8 mouse cellular contexts compared by ENCODE assay signal in the genomic region with DNA sequence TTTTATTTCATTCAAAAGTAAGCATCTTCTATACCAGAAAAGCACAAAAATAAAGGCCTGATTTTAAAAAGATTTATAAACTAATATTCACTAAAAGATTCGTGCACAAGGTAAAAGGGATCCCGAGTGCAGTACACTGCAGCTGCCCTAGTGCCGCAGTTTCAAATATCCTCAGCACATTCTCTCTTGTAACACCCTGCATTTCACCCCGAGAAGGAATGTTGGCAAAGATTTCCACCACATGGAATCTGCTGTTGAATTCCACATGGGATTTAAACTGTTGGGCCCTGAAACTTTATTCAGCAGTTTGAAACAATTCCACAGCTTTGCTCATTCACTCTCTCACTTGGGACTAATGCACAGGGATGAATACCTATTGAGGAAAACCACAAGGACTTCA. TPM values are rescaled to one million over a fixed set of nuclear protein-coding genes. Genes with fewer than 3 reads are reported as not detected.
DNase-seq lines count a peak whose midpoint lies in the region; ATAC-seq lines count a peak whose summit lies in the region.

Gene Ogn (plus strand): TSS at position 333 of the 400 bp plus-strand sequence.

- H3K4me3 ChIP-seq in stomach, embryonic 14.5 days (ENCODE audit: low read depth, low read length): peak within 1 kb of the TSS; percentile 25

- H3K9ac ChIP-seq in stomach, embryonic 14.5 days (replicated peaks; ENCODE audit: low read depth, low read length): no peak within 1 kb of the TSS

- no peaks in the 10 kb centered on the region for H3K27me3 ChIP-seq in stomach, embryonic 14.5 days (ENCODE audit: control insufficient read depth, insufficient read depth, low read length)

- no peaks in the 10 kb centered on the region for H3K4me1 ChIP-seq in stomach, embryonic 14.5 days (ENCODE audit: control insufficient read depth, insufficient read depth, low read length)

- peak within 1 kb of the TSS; percentile 34; the same call in 1 of the 2 replicates for H3K4me2 ChIP-seq in stomach, embryonic 14.5 days (replicated peaks; ENCODE audit: low read depth, low read length)

- DNase-seq in NIH3T3 (ENCODE audit: low read depth): peak; percentile 88
- DNase-seq in adrenal gland, adult 8-10 months: no peak
- DNase-seq in heart, adult 8-10 months (ENCODE audit: low spot score): peak; percentile 78
- DNase-seq in kidney, postnatal 14 days: peak; percentile 65
- DNase-seq in thymus, postnatal 36 days: no peak
- no peak for DNase-seq in cerebellum, postnatal 4 days (ENCODE audit: low spot score in 2 of 2)
- DNase-seq in left cerebral cortex, postnatal 36 days (ENCODE audit: low spot score in 2 of 2): no peak

- peak within 1 kb of the TSS; percentile 74; the same call in 1 of the 2 replicates for H3K27ac ChIP-seq in stomach, embryonic 14.5 days (ENCODE audit: low read length)

- H3K36me3 ChIP-seq in stomach, embryonic 14.5 days (ENCODE audit: control insufficient read depth, insufficient read depth, low read length): no peaks in the 10 kb centered on the region

- 34% methylated on average over 4 of the region's 4 CpGs for WGBS in stomach, embryonic 14.5 days

- ATAC-seq in stomach, embryonic 14.5 days (ENCODE audit: insufficient number of reproducible peaks, insufficient read depth, low FRiP score, low read depth): no peak; the same call in 1 of the 2 replicates

- H3K9me3 ChIP-seq in stomach, embryonic 14.5 days (ENCODE audit: control insufficient read depth, low read depth, low read length): no peaks in the 10 kb centered on the region

- intact Hi-C loops in left cerebral cortex, postnatal 36 days (cut with DNase I): no loop called here

RNA-seq across cellular contexts. Expression of gene Ogn, which starts in this region (rescaled TPM):
- total RNA-seq in adrenal gland, adult 8-10 months (2022): 10 to 100 TPM; 52.2 to 83.6 (median 61.4) TPM
- 10 to 100 TPM; 62.1 to 84.1 (median 78.6) TPM for total RNA-seq in heart, adult 8-10 months (2022)
- polyA plus RNA-seq in stomach, embryonic 14.5 days (2014; fragmentation: Nextera tagmentation; extraction: Ambion mirVana): 103 and 117 TPM in 2 replicates
- total RNA-seq in left cerebral cortex, postnatal 36 days (2021): 1 to 10 TPM; 4.2 to 9.3 TPM

Comparison
In these comparisons a context has a peak if more than half of its experiments do, and no peak if none do; other contexts are left out.
1. RNA of gene Ogn (total RNA-seq): 62.1 to 84.1 TPM in heart, adult 8-10 months and 52.2 to 83.6 TPM in adrenal gland, adult 8-10 months; 4.2 to 9.3 TPM in left cerebral cortex, postnatal 36 days; every median in the first group is over 4 times any median in the second.
2. DNase-seq: peak in NIH3T3 (single experiment), heart, adult 8-10 months (single experiment) and kidney, postnatal 14 days (single experiment); none in adrenal gland, adult 8-10 months (single experiment), thymus, postnatal 36 days (0 of 2), cerebellum, postnatal 4 days (0 of 2) and left cerebral cortex, postnatal 36 days (0 of 2).